ENCODE assay signal across 8 mouse cellular contexts in genomic region chrX:52912372-52912728, GRCm38 (mm10). TPM values are rescaled to one million over a fixed set of nuclear protein-coding genes. Genes with fewer than 3 reads are reported as not detected.
A peak's percentile ranks its signal among the peaks of the same experiment; 100 is the strongest.
DNase-seq lines count a peak whose midpoint lies in the region; ATAC-seq and TF ChIP-seq lines count a peak whose summit lies in the region.

No protein-coding gene starts in this region.

- WGBS in heart, postnatal 0 days, result 26% methylated on average over 26 of the region's 26 CpGs
- WGBS in bone marrow, adult 2 months, result 10% methylated on average over 26 of the region's 26 CpGs
- WGBS in hindbrain, embryonic 12.5 days, result 23% methylated on average over 17 of the region's 26 CpGs
- WGBS in midbrain, embryonic 11.5 days, result 17% methylated on average over 23 of the region's 26 CpGs

- no peak for TF ChIP-seq EP300 in heart, postnatal 0 days (IDR thresholded peaks at IDR 0.05; ENCODE audit: low read depth)

- TF ChIP-seq POLR2A in bone marrow, adult 2 months (IDR thresholded peaks at IDR 0.05; ENCODE audit: borderline replicate concordance, control insufficient read depth, low read depth, low read length), result no peak

- no peaks in the 10 kb centered on the region for H3K4me1 ChIP-seq in heart, postnatal 0 days (ENCODE audit: control insufficient read depth, insufficient read depth)
- no peaks in the 10 kb centered on the region for H3K4me1 ChIP-seq in bone marrow, adult 2 months (ENCODE audit: control insufficient read depth, insufficient read depth, low read length)
- H3K4me1 ChIP-seq in hindbrain, embryonic 12.5 days, result no peaks in the 10 kb centered on the region
- H3K4me1 ChIP-seq in midbrain, embryonic 11.5 days (ENCODE audit: control insufficient read depth, insufficient read depth, low read length), result no peaks in the 10 kb centered on the region

- peak overlapping the region; percentile 71 for H3K9ac ChIP-seq in heart, postnatal 0 days (replicated peaks; ENCODE audit: low read depth, low read length)
- peak overlapping the region; percentile 80 for H3K9ac ChIP-seq in hindbrain, embryonic 12.5 days
- H3K9ac ChIP-seq in midbrain, embryonic 11.5 days (ENCODE audit: low read length), result peak overlapping the region; percentile 85

- peak overlapping the region; percentile 84 for H3K27ac ChIP-seq in heart, postnatal 0 days (ENCODE audit: low read depth)
- peak overlapping the region; percentile 89 for H3K27ac ChIP-seq in bone marrow, adult 2 months (ENCODE audit: control insufficient read depth, insufficient read depth, low read depth, low read length, poor library complexity)
- H3K27ac ChIP-seq in hindbrain, embryonic 12.5 days, result peak overlapping the region; percentile 98
- H3K27ac ChIP-seq in midbrain, embryonic 11.5 days (ENCODE audit: low read depth, low read length), result peak overlapping the region; percentile 91

- TF ChIP-seq CTCF in heart, postnatal 0 days (IDR thresholded peaks at IDR 0.05; ENCODE audit: low read depth), result no peak
- TF ChIP-seq CTCF in bone marrow, adult 2 months (IDR thresholded peaks at IDR 0.05; ENCODE audit: control insufficient read depth, insufficient read depth, low read length), result no peak

- H3K27me3 ChIP-seq in heart, postnatal 0 days (ENCODE audit: control insufficient read depth, insufficient read depth, low read length), result no peaks in the 10 kb centered on the region
- H3K27me3 ChIP-seq in hindbrain, embryonic 12.5 days, result no peaks in the 10 kb centered on the region
- H3K27me3 ChIP-seq in midbrain, embryonic 11.5 days (ENCODE audit: control insufficient read depth, insufficient read depth, low read length), result no peaks in the 10 kb centered on the region

- ATAC-seq in heart, postnatal 0 days (ENCODE audit: insufficient read depth, low read depth), result 0 out of 2 replicates have a peak, but pooled peaks have one; percentile 10
- ATAC-seq in hindbrain, embryonic 12.5 days (ENCODE audit: low FRiP score), result peak; percentile 86
- peak; percentile 83 for ATAC-seq in midbrain, embryonic 11.5 days (ENCODE audit: low FRiP score)

- peak overlapping the region; percentile 71 for H3K4me2 ChIP-seq in heart, postnatal 0 days (ENCODE audit: low read depth, low read length)
- H3K4me2 ChIP-seq in hindbrain, embryonic 12.5 days (replicated peaks), result peak overlapping the region; percentile 48
- H3K4me2 ChIP-seq in midbrain, embryonic 11.5 days, result peak overlapping the region; percentile 51

- intact Hi-C loops in heart, postnatal 25 days (cut with DNase I), result no loop called here
- intact Hi-C loops in left cerebral cortex, postnatal 4 days (cut with DNase I), result no loop called here

- peak overlapping the region; percentile 79 for H3K4me3 ChIP-seq in heart, postnatal 0 days (ENCODE audit: low read depth, low read length)
- H3K4me3 ChIP-seq in bone marrow, adult 2 months (replicated peaks; ENCODE audit: control insufficient read depth, low read depth, low read length), result peak overlapping the region; percentile 79
- H3K4me3 ChIP-seq in hindbrain, embryonic 12.5 days, result peak overlapping the region; percentile 62
- peak overlapping the region; percentile 66 for H3K4me3 ChIP-seq in midbrain, embryonic 11.5 days (ENCODE audit: low read depth, low read length)

- H3K36me3 ChIP-seq in heart, postnatal 0 days (replicated peaks; ENCODE audit: control insufficient read depth, insufficient read depth, low read length), result no peaks in the 10 kb centered on the region
- no peaks in the 10 kb centered on the region for H3K36me3 ChIP-seq in hindbrain, embryonic 12.5 days
- no peaks in the 10 kb centered on the region for H3K36me3 ChIP-seq in midbrain, embryonic 11.5 days (ENCODE audit: control insufficient read depth, insufficient read depth, low read length)

- DNase-seq in heart, postnatal 0 days (ENCODE audit: low spot score), result no peak
- DNase-seq in heart, postnatal 25 days (ENCODE audit: low spot score), result no peak
- peak; percentile 94 for DNase-seq in midbrain, embryonic 11.5 days (ENCODE audit: low spot score, missing footprints)
- DNase-seq in frontal cortex, adult 2 months (ENCODE audit: extremely low spot score in 1 of 2, low spot score in 1 of 2), result no peak
- no peak for DNase-seq in layer of hippocampus, postnatal 36 days
- no peak for DNase-seq in left cerebral cortex, postnatal 4 days

- H3K9me3 ChIP-seq in heart, postnatal 0 days (replicated peaks; ENCODE audit: control insufficient read depth, low read length), result no peaks in the 10 kb centered on the region
- H3K9me3 ChIP-seq in hindbrain, embryonic 12.5 days (replicated peaks), result no peaks in the 10 kb centered on the region
- no peaks in the 10 kb centered on the region for H3K9me3 ChIP-seq in midbrain, embryonic 11.5 days (ENCODE audit: control insufficient read depth, low read length)

RNA-seq across cellular contexts. Expression of gene Phf6, which starts 0.3 kb away (rescaled TPM):
- total RNA-seq in heart, postnatal 0 days (2014; rRNA removed; ENCODE audit: low replicate concordance), result 2.1 and 4.5 TPM in 2 replicates
- 5.9 and 6.2 TPM in 2 replicates for polyA plus RNA-seq in heart, postnatal 0 days (2015; fragmentation: Nextera tagmentation; extraction: Ambion mirVana)
- total RNA-seq in heart, postnatal 25 days (2021), result 1 to 10 TPM; 4.1 to 5.2 TPM
- polyA plus RNA-seq in bone marrow, adult 2 months (2011; ENCODE audit: insufficient read depth, insufficient read length, low replicate concordance, missing spikeins), result 7.0 TPM in 2 replicates
- polyA plus RNA-seq in hindbrain, embryonic 12.5 days (2016; fragmentation: Nextera tagmentation; extraction: Ambion mirVana), result 97.7 and 103 TPM in 2 replicates
- polyA plus RNA-seq in midbrain, embryonic 11.5 days (2014; fragmentation: Nextera tagmentation; extraction: Ambion mirVana), result 125 and 140 TPM in 2 replicates
- 16.4 and 18.5 TPM in 2 replicates for polyA plus RNA-seq in frontal cortex, adult 2 months (2012; rRNA removed)
- 10 to 100 TPM; 21.5 to 22.4 TPM for total RNA-seq in layer of hippocampus, postnatal 36 days (2021)
- total RNA-seq in left cerebral cortex, postnatal 4 days (2021), result 10 to 100 TPM; 36.1 to 42.4 TPM

Comparison
In these comparisons a context has a peak if more than half of its experiments do, and no peak if none do; other contexts are left out.
1. ATAC-seq: peak in every context shown above with its lines; median percentile 86 in hindbrain, embryonic 12.5 days; 83 in midbrain, embryonic 11.5 days; 10 in heart, postnatal 0 days.